Mouse (Mus musculus) kidney, adult 10 weeks (tissue): ENCODE data around the gene Plekhm2. TPM values are rescaled to one million over a fixed set of nuclear protein-coding genes. Genes with fewer than 3 reads are reported as not detected.

Experiments used
- polyA plus RNA-seq: library from polyadenylated mRNA; stranded (reverse); fragments of 350-450 nt; fragmentation: Illumina TruSeq; extraction: RNeasy Lipid Tissue Mini Kit (QIAGEN cat#74804); gene quantifications from one replicate; pipeline ENCODE4 v1.2.3, GENCODE M21; 2014; ENCODE audit warnings: low read depth, low replicate concordance

Gene Plekhm2
- polyA plus RNA-seq, result 1.4 TPM

GRCm38 (mm10) chr4:141664799-141665198 is at the start of gene Plekhm2:
Gene Plekhm2 (minus strand): TSS chr4:141664899.

GRCm38 (mm10) chr4:141685499-141685898 is 20.8 kb upstream of the Plekhm2 start, which contains the start of gene Rsc1a1:
Gene Rsc1a1 (minus strand): TSS chr4:141685599.

GRCm38 (mm10) chr4:141623666-141624065 is 41.0 kb downstream of the Plekhm2 start, which contains the start of gene Slc25a34:
Gene Slc25a34 (minus strand): TSS chr4:141623821.

GRCm38 (mm10) chr4:141618565-141619243 is 46.0 kb downstream of the Plekhm2 start, which contains the start of gene Tmem82:
Gene Tmem82 (minus strand): TSS chr4:141618633.

GRCm38 (mm10) chr4:141605861-141606260 is 58.8 kb downstream of the Plekhm2 start, which contains the start of gene Fblim1:
Gene Fblim1 (minus strand): TSS chr4:141606096.

Other genes starting within 250 kb of the Plekhm2 start
- 10.6 TPM for gene Clcnkb, start 248.9 kb downstream of the Plekhm2 start, polyA plus RNA-seq
- gene Hspb7, start 244.1 kb downstream of the Plekhm2 start, polyA plus RNA-seq, result not detected
- gene Srarp, start 228.8 kb downstream of the Plekhm2 start, polyA plus RNA-seq, result not detected
- not detected for gene Zbtb17, start 220.2 kb downstream of the Plekhm2 start, polyA plus RNA-seq
- 7.5 TPM for gene Spen, start 126.3 kb downstream of the Plekhm2 start, polyA plus RNA-seq
- 5.1 TPM for gene Fblim1, start 58.8 kb downstream of the Plekhm2 start, polyA plus RNA-seq
- 0.57 TPM for gene Tmem82, start 46.3 kb downstream of the Plekhm2 start, polyA plus RNA-seq
- 0.53 TPM for gene Slc25a34, start 41.1 kb downstream of the Plekhm2 start, polyA plus RNA-seq
- gene Rsc1a1, start 20.7 kb upstream of the Plekhm2 start, polyA plus RNA-seq, result not detected
- 35.7 TPM for gene Ddi2, start 58.5 kb upstream of the Plekhm2 start, polyA plus RNA-seq
- gene Agmat, start 81.8 kb upstream of the Plekhm2 start, polyA plus RNA-seq, result 0.32 TPM
- gene Dnajc16, start 126.0 kb upstream of the Plekhm2 start, polyA plus RNA-seq, result 5.9 TPM
- gene Casp9, start 128.7 kb upstream of the Plekhm2 start, polyA plus RNA-seq, result 12.8 TPM
- gene Cela2a, start 161.3 kb upstream of the Plekhm2 start, polyA plus RNA-seq, result not detected
- gene Ctrc, start 181.5 kb upstream of the Plekhm2 start, polyA plus RNA-seq, result not detected
- gene Efhd2, start 210.0 kb upstream of the Plekhm2 start, polyA plus RNA-seq, result 1.1 TPM